Mouse (Mus musculus) cerebellum, adult 2 months (tissue): ENCODE results near the gene Cep295nl.

Experiments used
- CTCF ChIP-seq: fragments of 200-500 bp; IDR thresholded peaks from 2 replicates; pipeline ENCODE4 v1.5.1; 2011; ENCODE audit warnings: low read depth, mild to moderate bottlenecking, control low read depth, low read length, moderate library complexity, borderline replicate concordance; ENCODE audit not compliant: insufficient read depth
- POLR2A ChIP-seq: fragments of 200-500 bp; IDR thresholded peaks from 2 replicates; pipeline ENCODE4 v1.6.1; 2011; ENCODE audit warnings: low read length, control low read depth, borderline replicate concordance; ENCODE audit not compliant: insufficient read depth

DNA sequence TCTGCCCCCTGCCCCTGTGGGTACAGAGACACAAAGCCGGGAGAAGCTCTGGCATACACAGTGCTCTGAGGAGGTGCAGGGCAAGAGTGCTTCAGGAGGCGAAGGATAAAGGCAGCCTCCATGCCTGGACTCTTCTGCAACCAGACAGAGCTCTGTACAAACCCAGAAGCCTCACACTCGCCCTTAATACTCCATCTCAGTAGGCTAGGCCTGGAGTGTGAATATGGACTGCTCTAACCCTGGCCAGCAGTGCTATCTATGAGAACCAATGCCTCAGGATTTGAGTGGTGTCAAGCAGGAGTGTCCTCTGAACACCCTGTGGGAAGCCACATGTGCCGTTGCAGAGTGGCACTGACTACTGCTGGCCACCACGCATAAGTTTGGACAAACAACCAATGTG is 13.4 kb downstream of the Cep295nl start:
- no peak for TF ChIP-seq CTCF
- TF ChIP-seq POLR2A, result no peak
